Mouse (Mus musculus): Measurements from ENCODE around the gene Dusp11. TPM values are rescaled to one million over a fixed set of nuclear protein-coding genes. Genes with fewer than 3 reads are reported as not detected.
"Not testable (repeated sequence)": the region's sequence is repeated elsewhere in the genome, so short reads cannot be mapped to it uniquely, and the experiment has no call there.

Dusp11 gene
- 94.9 and 97.4 TPM in 2 replicates for polyA plus RNA-seq (2012; rRNA removed)

GRCm38 (mm10) chr6:85961101-85962091, at the start of gene Dusp11:
Gene Dusp11 (minus strand): TSS chr6:85961667.
- peak within 1 kb of the TSS; percentile 78 for H3K4me3 ChIP-seq (ENCODE audit: insufficient read depth, low read length)
- no peak for TF ChIP-seq CTCF (IDR thresholded peaks at IDR 0.05; ENCODE audit: extremely low read depth, insufficient read depth, low read length)
- peak; percentile 94 for TF ChIP-seq POLR2A (IDR thresholded peaks at IDR 0.05; ENCODE audit: extremely low read depth, insufficient read depth, low read length)
- H3K27ac ChIP-seq (ENCODE audit: insufficient read depth, low read length) = peak within 1 kb of the TSS; percentile 90
- peaks cover 4% of the 10 kb centered on the region; the same call in 1 of the 2 replicates for H3K4me1 ChIP-seq (ENCODE audit: control insufficient read depth, insufficient read depth, low read length)

- Histone ChIP-seq H3K4me3 (ENCODE audit: insufficient read depth, low read length) (no peak overlapping the region), H3K4me1 (ENCODE audit: control insufficient read depth, insufficient read depth, low read length) (no peaks in the 10 kb centered on the region), H3K27ac (ENCODE audit: insufficient read depth, low read length) (no peak overlapping the region)
- TF ChIP-seq CTCF (IDR thresholded peaks at IDR 0.05; ENCODE audit: extremely low read depth, insufficient read depth, low read length) (peak; percentile 81), POLR2A (IDR thresholded peaks at IDR 0.05; ENCODE audit: extremely low read depth, insufficient read depth, low read length) (no peak)
Observed at GRCm38 (mm10) chr6:86009980-86010379, 48.5 kb upstream of the Dusp11 start.

- Histone ChIP-seq H3K4me1 (ENCODE audit: control insufficient read depth, insufficient read depth, low read length) (no peaks in the 10 kb centered on the region), H3K4me3 (ENCODE audit: insufficient read depth, low read length) (no peak overlapping the region), H3K27ac (ENCODE audit: insufficient read depth, low read length) (no peak overlapping the region)
- TF ChIP-seq POLR2A (IDR thresholded peaks at IDR 0.05; ENCODE audit: extremely low read depth, insufficient read depth, low read length) (no peak), CTCF (IDR thresholded peaks at IDR 0.05; ENCODE audit: extremely low read depth, insufficient read depth, low read length) (peak; percentile 97)
Observed at GRCm38 (mm10) chr6:86004271-86005148, 43.0 kb upstream of the Dusp11 start.

- TF ChIP-seq POLR2A (IDR thresholded peaks at IDR 0.05; ENCODE audit: extremely low read depth, insufficient read depth, low read length) = no peak
- peak; percentile 22; the same call in 1 of the 2 replicates for TF ChIP-seq CTCF (IDR thresholded peaks at IDR 0.05; ENCODE audit: extremely low read depth, insufficient read depth, low read length)
- H3K4me3 ChIP-seq (ENCODE audit: insufficient read depth, low read length) = no peak overlapping the region
- H3K27ac ChIP-seq (ENCODE audit: insufficient read depth, low read length) = no peak overlapping the region
Observed at GRCm38 (mm10) chr6:86003405-86003925, 42.0 kb upstream of the Dusp11 start.

GRCm38 (mm10) chr6:85990774-85991173, 29.3 kb upstream of the Dusp11 start:
- H3K4me1 ChIP-seq (ENCODE audit: control insufficient read depth, insufficient read depth, low read length); H3K27ac ChIP-seq (ENCODE audit: insufficient read depth, low read length); H3K4me3 ChIP-seq (ENCODE audit: insufficient read depth, low read length): not testable (repeated sequence)

More at GRCm38 (mm10) chr6:86003405-86003925, 42.0 kb upstream of the Dusp11 start:
- H3K4me1 ChIP-seq (ENCODE audit: control insufficient read depth, insufficient read depth, low read length) = no peaks in the 10 kb centered on the region

GRCm38 (mm10) chr6:85989570-85989969, 28.1 kb upstream of the Dusp11 start:
- H3K4me1 ChIP-seq (ENCODE audit: control insufficient read depth, insufficient read depth, low read length); H3K4me3 ChIP-seq (ENCODE audit: insufficient read depth, low read length); H3K27ac ChIP-seq (ENCODE audit: insufficient read depth, low read length): not testable (repeated sequence)

- Histone ChIP-seq H3K27ac (ENCODE audit: insufficient read depth, low read length) (no peak overlapping the region), H3K4me3 (ENCODE audit: insufficient read depth, low read length) (no peak overlapping the region), H3K4me1 (ENCODE audit: control insufficient read depth, insufficient read depth, low read length) (no peaks in the 10 kb centered on the region)
- TF ChIP-seq POLR2A (IDR thresholded peaks at IDR 0.05; ENCODE audit: extremely low read depth, insufficient read depth, low read length) (no peak), CTCF (IDR thresholded peaks at IDR 0.05; ENCODE audit: extremely low read depth, insufficient read depth, low read length) (no peak)
Observed at GRCm38 (mm10) chr6:85984351-85984750, 22.9 kb upstream of the Dusp11 start.

GRCm38 (mm10) chr6:85978736-85979135, 17.3 kb upstream of the Dusp11 start:
- H3K27ac ChIP-seq (ENCODE audit: insufficient read depth, low read length); H3K4me1 ChIP-seq (ENCODE audit: control insufficient read depth, insufficient read depth, low read length): not testable (repeated sequence)

GRCm38 (mm10) chr6:85976242-85976641, 14.8 kb upstream of the Dusp11 start:
- Histone ChIP-seq H3K4me1 (ENCODE audit: control insufficient read depth, insufficient read depth, low read length) (peaks cover 6% of the 10 kb centered on the region), H3K27ac (ENCODE audit: insufficient read depth, low read length) (no peak overlapping the region), H3K4me3 (ENCODE audit: insufficient read depth, low read length) (no peak overlapping the region)
- TF ChIP-seq CTCF (IDR thresholded peaks at IDR 0.05; ENCODE audit: extremely low read depth, insufficient read depth, low read length) (no peak), POLR2A (IDR thresholded peaks at IDR 0.05; ENCODE audit: extremely low read depth, insufficient read depth, low read length) (no peak)

More at GRCm38 (mm10) chr6:85978736-85979135, 17.3 kb upstream of the Dusp11 start:
- not testable (repeated sequence) for H3K4me3 ChIP-seq (ENCODE audit: insufficient read depth, low read length)

Measured in cortical plate, adult 2 months (tissue).